Mouse (Mus musculus): ENCODE measurements around the gene Pip5k1a. TPM values are rescaled to one million over a fixed set of nuclear protein-coding genes. Genes with fewer than 3 reads are reported as not detected.
A peak's percentile ranks its signal among the peaks of the same experiment; 100 is the strongest.
"Not testable (repeated sequence)": the region's sequence is repeated elsewhere in the genome, so short reads cannot be mapped to it uniquely, and the experiment has no call there.

Pip5k1a gene
- polyA plus RNA-seq, 1 experiment from 2014 or later = 21.3 TPM

DNA sequence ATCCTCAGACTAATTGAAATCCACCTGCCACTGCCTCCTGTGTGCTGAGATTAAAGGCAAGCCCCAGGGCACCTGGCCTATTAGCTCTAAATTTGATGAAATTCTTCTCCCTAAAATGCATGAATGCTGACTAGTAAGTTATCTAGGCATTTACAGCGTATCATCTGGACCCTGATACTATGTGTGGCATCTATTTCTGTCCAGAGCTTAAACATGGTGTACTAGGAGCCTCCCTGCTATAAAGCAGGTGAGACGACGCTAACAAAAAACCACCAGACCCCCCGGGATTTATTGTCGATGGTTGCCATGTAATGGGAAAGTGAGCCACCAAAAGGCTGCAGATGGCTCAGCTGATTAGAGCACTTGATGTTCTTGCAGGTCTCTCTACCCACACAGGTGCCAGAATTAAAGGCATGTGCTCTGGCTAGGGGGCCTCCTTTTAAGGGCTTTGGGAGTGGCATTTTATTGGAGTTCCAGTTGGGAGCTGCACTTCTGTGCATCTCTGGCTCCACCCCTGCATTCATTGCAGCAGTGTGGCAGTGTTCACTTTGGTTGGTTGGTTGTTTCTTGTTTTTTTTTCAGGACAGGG, 79.6 kb downstream of the Pip5k1a start:
- Histone ChIP-seq H3K27me3 (replicated peaks; ENCODE audit: low read depth, poor library complexity, severe bottlenecking) (no peaks in the 10 kb centered on the region), H3K27ac (replicated peaks) (no peak overlapping the region), H3K36me3 (replicated peaks) (peaks cover 32% of the 10 kb centered on the region), H3K9me3 (no peaks in the 10 kb centered on the region), H3K4me1 (peaks cover 16% of the 10 kb centered on the region), H3K4me3 (no peak overlapping the region)
- no peak for DNase-seq (ENCODE audit: low spot score)
- WGBS = 73% methylated on average over 5 of the region's 5 CpGs

DNA sequence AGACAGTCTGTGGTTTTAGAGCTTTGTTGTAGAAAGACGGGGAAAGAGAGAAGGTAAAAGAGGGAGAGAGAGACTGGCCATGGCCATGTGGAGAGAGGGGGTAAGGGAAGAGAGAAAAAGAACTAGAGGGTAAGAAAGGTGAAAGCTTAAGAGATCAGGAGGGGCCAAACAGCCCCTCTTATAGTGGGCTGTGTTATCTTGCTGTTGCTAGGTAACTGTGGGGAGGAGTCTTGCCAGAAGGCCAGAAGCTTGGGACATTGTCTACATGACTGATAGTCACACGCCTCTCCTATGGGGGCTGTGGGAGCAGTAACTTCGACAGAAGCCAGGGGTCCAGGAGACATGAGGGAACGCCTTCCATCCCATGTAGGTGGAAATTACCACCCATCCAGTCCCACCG, 81.5 kb downstream of the Pip5k1a start:
- Histone ChIP-seq H3K9me3 (no peaks in the 10 kb centered on the region), H3K36me3 (replicated peaks) (peaks cover 12% of the 10 kb centered on the region), H3K27me3 (replicated peaks; ENCODE audit: low read depth, poor library complexity, severe bottlenecking) (no peaks in the 10 kb centered on the region), H3K27ac (replicated peaks) (no peak overlapping the region), H3K4me3 (no peak overlapping the region), H3K4me1 (peaks cover 16% of the 10 kb centered on the region)
- 61% methylated on average over 5 of the region's 5 CpGs for WGBS
- no peak for DNase-seq (ENCODE audit: low spot score)

DNA sequence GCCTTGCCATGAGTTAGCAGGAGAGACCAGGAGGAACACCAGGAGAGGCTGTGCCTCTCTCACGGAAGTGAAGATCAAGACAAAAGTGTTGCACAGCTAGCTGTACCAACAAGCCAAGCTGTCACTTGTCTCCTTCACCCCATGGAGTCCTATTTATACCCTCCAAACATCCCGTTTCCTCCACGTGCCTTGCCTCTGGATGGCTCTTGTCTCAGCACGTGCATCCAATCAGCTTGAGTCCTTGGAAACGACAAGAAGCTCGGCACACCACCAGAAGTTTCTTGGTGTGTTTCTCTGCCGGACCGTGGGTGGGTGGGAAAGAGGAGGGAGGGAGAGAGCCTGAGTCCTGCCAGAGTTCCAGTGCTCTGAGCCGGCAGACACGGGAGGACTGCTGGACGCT, 82.2 kb downstream of the Pip5k1a start:
- Histone ChIP-seq H3K9me3 (no peaks in the 10 kb centered on the region), H3K27ac (replicated peaks) (0 out of 2 replicates have a peak overlapping the region, but pooled peaks have one; percentile 5), H3K36me3 (replicated peaks) (peaks cover 6% of the 10 kb centered on the region), H3K4me1 (peaks cover 16% of the 10 kb centered on the region), H3K4me3 (no peak overlapping the region), H3K27me3 (replicated peaks; ENCODE audit: low read depth, poor library complexity, severe bottlenecking) (no peaks in the 10 kb centered on the region)
- no peak for DNase-seq (ENCODE audit: low spot score)
- whole genome bisulfite sequencing = 43% methylated on average over 11 of the region's 11 CpGs

DNA sequence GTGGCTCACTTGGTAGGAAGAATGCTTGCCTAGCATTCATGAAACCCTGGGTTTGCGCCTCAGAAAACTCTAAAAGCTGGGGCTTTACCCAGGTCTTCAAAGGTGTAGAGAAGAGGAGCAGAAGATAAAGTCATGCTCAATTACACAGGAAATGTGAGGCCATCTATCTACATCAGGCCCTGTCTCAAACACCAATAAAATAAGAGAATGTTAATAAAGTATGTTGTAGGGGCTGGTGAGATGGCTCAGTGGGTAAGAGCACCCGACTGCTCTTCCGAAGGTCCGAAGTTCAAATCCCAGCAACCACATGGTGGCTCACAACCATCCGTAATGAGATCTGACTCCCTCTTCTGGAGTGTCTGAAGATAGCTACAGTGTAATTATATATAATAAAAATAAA, 85.8 kb downstream of the Pip5k1a start:
- H3K27ac ChIP-seq (replicated peaks); H3K36me3 ChIP-seq (replicated peaks); H3K27me3 ChIP-seq (replicated peaks; ENCODE audit: low read depth, poor library complexity, severe bottlenecking); H3K4me3 ChIP-seq; H3K9me3 ChIP-seq; DNase-seq (ENCODE audit: low spot score): not testable (repeated sequence)
- 92% methylated on average over 5 of the region's 5 CpGs for WGBS
- peaks cover 25% of the 10 kb centered on the region for H3K4me1 ChIP-seq

DNA sequence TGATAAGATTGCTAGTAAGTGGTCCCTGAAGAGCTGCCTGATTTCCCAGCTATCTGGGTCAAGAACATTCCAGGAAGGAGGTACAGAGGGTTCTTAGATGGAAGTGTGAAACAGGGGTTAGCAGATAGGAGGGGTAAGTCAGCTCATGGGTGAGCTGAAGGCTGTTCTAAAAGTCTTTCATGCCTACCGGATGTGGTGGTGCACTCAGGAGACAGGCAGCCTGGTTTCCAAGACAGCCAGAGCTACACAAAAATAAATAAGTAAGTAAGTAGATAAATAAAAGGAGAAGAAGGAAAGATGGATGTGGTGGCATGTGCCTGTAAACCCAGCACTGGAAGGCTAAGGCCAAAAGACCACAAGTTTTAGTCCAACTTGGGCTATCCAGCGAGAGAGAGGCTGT, 88.0 kb downstream of the Pip5k1a start:
- no peak for DNase-seq (ENCODE audit: low spot score)
- H3K9me3 ChIP-seq = no peaks in the 10 kb centered on the region
- H3K4me1 ChIP-seq = peaks cover 19% of the 10 kb centered on the region
- no peak overlapping the region for H3K27ac ChIP-seq (replicated peaks)
- WGBS = 88% methylated on average over 2 of the region's 2 CpGs
- no peaks in the 10 kb centered on the region for H3K27me3 ChIP-seq (replicated peaks; ENCODE audit: low read depth, poor library complexity, severe bottlenecking)
- no peak overlapping the region for H3K4me3 ChIP-seq
- no peaks in the 10 kb centered on the region for H3K36me3 ChIP-seq (replicated peaks)

DNA sequence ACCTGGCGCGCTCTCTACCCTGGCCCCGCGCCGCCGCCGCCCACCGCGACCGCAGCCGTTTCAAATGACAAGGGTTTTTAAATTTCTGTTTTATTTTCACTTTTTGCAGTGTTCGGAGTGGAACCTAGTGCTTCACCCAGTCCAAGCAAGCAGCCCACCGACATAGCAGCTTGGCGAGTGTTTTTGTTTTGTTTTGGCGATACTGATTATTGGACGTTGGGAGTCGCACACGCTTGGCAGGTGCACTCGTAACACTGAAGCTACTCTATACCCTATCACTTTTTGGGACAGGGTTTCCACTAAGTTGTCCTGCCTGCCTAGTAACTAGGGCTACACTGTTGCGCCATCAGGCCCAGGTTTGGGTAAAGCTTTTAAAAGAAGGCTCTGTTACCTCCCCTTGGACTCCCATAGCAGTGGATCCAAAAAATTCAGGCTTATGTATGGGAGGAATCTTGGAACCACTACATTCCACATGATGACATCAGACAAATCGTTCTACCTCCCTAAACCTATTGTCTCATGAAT, 90.1 kb downstream of the Pip5k1a start:
- H3K36me3 ChIP-seq (replicated peaks) = peaks cover 18% of the 10 kb centered on the region
- H3K27ac ChIP-seq (replicated peaks) = peak overlapping the region; percentile 91
- peak overlapping the region; percentile 88 for H3K4me3 ChIP-seq
- H3K9me3 ChIP-seq = no peaks in the 10 kb centered on the region
- H3K4me1 ChIP-seq = peaks cover 30% of the 10 kb centered on the region
- no peak for DNase-seq (ENCODE audit: low spot score)
- 6% methylated on average over 21 of the region's 21 CpGs for WGBS
- H3K27me3 ChIP-seq (replicated peaks; ENCODE audit: low read depth, poor library complexity, severe bottlenecking) = no peaks in the 10 kb centered on the region

DNA sequence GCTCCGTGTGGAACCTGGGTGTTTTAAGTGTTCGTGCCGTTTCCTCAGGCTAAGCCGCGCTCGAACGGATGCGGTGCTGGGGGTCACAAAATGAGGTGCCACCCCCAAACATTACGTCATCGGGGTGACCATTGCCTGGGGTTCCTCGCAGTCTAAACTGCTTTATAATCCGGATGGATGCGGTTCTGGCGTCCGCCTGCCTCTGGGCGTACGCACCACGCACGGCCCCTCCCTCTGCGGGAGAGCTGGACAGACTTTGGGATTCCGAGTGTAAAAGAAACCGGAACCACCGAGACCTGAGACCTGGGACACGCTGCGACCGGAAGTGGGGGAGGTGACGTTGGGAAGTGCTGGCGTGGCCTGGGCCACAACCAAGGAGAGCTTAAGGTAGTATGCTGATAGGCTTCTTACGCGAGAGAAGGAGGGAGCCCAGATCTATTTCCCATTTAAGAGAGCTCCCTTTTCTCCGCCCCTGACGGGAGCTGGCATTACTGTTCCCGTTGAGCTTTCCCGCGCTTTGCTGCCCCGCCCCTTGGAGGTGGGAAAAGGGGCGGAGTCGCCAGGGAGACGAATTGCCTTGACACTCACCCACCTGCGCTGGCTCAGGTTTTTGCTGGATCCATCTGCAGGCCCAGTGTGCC, 90.7 kb downstream of the Pip5k1a start:
- H3K4me1 ChIP-seq = peaks cover 30% of the 10 kb centered on the region
- H3K4me3 ChIP-seq = peak overlapping the region; percentile 88
- peak overlapping the region; percentile 91 for H3K27ac ChIP-seq (replicated peaks)
- WGBS = under 1% methylated on average over 40 of the region's 40 CpGs
- H3K36me3 ChIP-seq (replicated peaks) = peaks cover 24% of the 10 kb centered on the region
- H3K27me3 ChIP-seq (replicated peaks; ENCODE audit: low read depth, poor library complexity, severe bottlenecking) = no peaks in the 10 kb centered on the region
- H3K9me3 ChIP-seq = no peaks in the 10 kb centered on the region
- DNase-seq (ENCODE audit: low spot score) = peak; percentile 93

DNA sequence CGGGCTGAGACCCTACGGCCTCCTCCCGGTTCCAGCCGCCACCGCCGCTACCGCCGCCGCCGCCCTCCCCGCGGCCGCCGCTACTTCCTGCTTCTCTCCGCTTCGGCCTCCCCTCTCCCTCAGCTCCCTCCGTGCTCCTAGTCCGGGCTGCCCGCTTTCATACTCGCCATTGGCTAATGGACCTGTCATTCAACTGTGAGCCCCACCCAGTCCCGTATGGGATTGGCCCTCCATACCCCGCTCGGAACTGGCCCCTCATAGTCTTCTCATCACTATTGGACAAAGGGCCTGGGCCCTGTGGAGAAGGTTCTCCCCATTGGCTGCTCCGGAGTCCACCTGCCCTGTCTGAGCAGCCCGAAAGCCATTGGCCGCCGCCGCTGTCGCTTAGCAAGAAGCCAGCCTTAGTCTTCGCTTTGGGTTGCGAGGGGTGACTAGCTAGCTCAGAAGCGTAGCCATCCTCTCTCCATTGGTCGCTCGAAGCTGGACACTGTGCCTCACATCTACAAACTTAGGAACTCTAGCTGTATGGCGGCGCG, 91.3 kb downstream of the Pip5k1a start, which contains the start of gene Zfp687:
Gene Zfp687 (minus strand): TSS at position 112 of the 536 bp plus-strand sequence.
- WGBS = under 1% methylated on average over 37 of the region's 37 CpGs
- no peaks in the 10 kb centered on the region for H3K9me3 ChIP-seq
- H3K4me3 ChIP-seq = peak within 1 kb of the TSS; percentile 88
- no peaks in the 10 kb centered on the region for H3K27me3 ChIP-seq (replicated peaks; ENCODE audit: low read depth, poor library complexity, severe bottlenecking)
- peaks cover 30% of the 10 kb centered on the region for H3K4me1 ChIP-seq
- peaks cover 30% of the 10 kb centered on the region for H3K36me3 ChIP-seq (replicated peaks)
- H3K27ac ChIP-seq (replicated peaks) = peak within 1 kb of the TSS; percentile 91
- peak; percentile 98 for DNase-seq (ENCODE audit: low spot score)

DNA sequence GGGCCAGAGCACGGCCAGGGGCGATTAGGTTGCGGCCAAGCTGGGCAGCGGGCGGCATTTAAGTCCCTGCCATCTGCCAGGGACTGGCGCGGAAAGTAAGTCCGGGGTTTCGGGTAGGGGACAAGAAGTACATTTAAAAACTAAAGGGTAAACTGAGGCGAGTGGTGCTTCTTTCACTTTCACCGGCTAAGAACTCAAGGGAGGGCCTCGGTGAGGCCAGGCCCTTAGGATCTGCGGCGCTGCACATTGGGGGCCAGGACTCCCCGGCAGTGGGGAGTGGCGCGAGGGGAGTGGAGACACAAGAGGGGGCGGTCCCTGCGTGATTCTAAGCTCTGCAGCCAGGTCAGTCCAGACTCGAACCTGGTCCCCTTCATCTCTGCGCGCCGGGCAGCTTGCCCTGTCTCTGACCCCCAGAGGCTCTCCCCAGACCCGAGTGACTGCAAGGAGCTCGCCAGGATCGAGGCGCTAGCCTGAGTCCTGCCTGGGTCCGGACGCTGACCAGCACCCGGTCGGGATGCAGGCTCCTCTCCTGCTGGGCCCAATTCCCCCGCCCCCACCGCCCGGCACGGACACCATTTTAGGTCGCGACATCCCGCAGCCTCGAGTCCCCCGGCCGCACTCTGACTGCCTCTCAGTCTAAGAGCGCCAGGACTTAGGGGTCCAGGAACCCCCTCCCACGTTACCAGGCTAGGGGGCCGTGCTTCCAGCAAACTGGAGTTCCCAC, 92.1 kb downstream of the Pip5k1a start:
- no peaks in the 10 kb centered on the region for H3K27me3 ChIP-seq (replicated peaks; ENCODE audit: low read depth, poor library complexity, severe bottlenecking)
- no peaks in the 10 kb centered on the region for H3K9me3 ChIP-seq
- under 1% methylated on average over 44 of the region's 44 CpGs for WGBS
- H3K4me3 ChIP-seq = peak overlapping the region; percentile 88
- H3K4me1 ChIP-seq = peaks cover 30% of the 10 kb centered on the region
- peak overlapping the region; percentile 91 for H3K27ac ChIP-seq (replicated peaks)
- peaks cover 38% of the 10 kb centered on the region for H3K36me3 ChIP-seq (replicated peaks)
- DNase-seq (ENCODE audit: low spot score) = no peak

DNA sequence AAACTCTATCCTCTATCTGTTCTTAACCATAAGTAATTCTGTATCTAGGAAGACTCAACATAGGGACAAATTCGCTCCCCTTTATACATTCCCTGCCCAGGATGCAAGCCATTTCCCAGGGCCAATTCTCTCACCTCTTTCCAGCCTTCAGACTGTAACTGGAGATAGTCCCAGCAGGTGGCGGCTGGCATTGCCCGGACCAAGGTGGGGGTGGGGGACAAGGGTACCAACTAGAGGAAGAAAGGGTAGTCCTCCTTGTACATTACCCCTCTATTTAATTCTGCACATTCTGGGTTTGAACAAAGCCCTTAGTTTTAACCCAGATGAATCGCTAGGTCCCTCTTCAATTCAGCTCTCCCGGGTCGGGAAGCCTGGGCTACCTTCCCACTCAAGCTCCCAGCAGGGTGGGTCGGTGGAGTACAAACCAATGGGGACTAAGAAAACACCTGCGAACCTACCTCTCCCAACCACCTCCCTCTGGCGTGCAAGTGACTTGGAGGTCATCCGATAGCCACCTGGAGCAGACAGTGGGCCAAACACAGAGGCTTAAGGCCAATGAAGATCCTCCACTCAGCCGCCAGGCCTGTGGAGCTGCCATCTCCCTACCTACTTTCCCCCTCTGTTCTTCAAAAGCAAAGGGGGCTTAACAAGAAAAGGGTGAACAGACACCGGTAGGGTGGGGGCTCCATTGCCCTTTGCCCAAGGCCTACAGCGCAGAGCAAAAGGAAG, 92.9 kb downstream of the Pip5k1a start:
- Histone ChIP-seq H3K4me1 (peaks cover 30% of the 10 kb centered on the region), H3K27me3 (replicated peaks; ENCODE audit: low read depth, poor library complexity, severe bottlenecking) (no peaks in the 10 kb centered on the region), H3K9me3 (no peaks in the 10 kb centered on the region), H3K27ac (replicated peaks) (peak overlapping the region; percentile 91), H3K4me3 (peak overlapping the region; percentile 88), H3K36me3 (replicated peaks) (peaks cover 45% of the 10 kb centered on the region)
- no peak for DNase-seq (ENCODE audit: low spot score)
- 18% methylated on average over 13 of the region's 13 CpGs for WGBS

DNA sequence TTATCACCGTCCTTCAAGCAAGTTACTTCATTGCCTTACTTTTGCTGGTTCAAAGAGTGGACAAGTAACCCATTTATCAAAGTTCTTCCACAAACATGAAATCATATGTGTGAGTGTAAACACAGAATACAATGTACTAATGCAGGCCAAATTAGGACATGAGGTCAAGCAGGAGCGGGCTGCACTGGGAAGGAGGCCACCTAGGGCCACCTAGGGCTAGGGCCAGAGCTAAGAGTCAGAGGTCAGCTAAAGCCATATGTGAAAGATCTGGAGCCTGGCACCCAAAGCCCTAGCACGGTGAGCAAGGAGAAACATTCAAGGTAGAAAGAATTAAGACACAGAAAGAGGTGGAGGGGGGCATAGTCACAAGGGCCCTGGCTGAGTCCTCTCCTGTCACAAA, 93.7 kb downstream of the Pip5k1a start:
- no peaks in the 10 kb centered on the region for H3K27me3 ChIP-seq (replicated peaks; ENCODE audit: low read depth, poor library complexity, severe bottlenecking)
- peaks cover 54% of the 10 kb centered on the region for H3K36me3 ChIP-seq (replicated peaks)
- H3K4me3 ChIP-seq = peak overlapping the region; percentile 88; the same call in 1 of the 2 replicates
- H3K27ac ChIP-seq (replicated peaks) = no peak overlapping the region
- no peaks in the 10 kb centered on the region for H3K9me3 ChIP-seq
- peaks cover 30% of the 10 kb centered on the region for H3K4me1 ChIP-seq
- DNase-seq (ENCODE audit: low spot score) = no peak
- 68% methylated on average over 3 of the region's 3 CpGs for WGBS

DNA sequence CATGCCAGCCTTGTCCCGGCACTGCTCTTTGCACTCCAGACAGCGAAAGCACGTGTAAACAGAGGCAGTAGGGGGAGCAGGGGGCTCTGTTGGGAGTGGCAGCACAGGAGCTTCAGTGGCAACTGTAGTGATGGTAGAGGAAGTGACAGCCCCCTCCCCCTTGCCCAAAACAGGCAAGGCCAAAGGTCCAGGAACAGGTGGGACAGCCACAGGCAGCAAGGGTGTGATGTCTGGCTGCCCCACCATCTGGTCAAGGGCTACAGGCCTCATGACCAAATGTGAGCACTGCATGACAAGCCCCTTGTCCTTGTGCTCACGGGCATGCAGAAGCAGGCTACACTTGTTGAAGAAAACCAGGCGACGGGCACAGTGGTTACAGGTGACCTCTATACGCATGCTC, 96.3 kb downstream of the Pip5k1a start:
- Histone ChIP-seq H3K4me1 (peaks cover 19% of the 10 kb centered on the region), H3K9me3 (no peaks in the 10 kb centered on the region), H3K27ac (replicated peaks) (no peak overlapping the region), H3K4me3 (no peak overlapping the region), H3K27me3 (replicated peaks; ENCODE audit: low read depth, poor library complexity, severe bottlenecking) (no peaks in the 10 kb centered on the region), H3K36me3 (replicated peaks) (peaks cover 80% of the 10 kb centered on the region)
- DNase-seq (ENCODE audit: low spot score) = no peak
- 90% methylated on average over 7 of the region's 7 CpGs for WGBS

All from embryonic facial prominence, embryonic 10.5 days (tissue).